Mouse (Mus musculus): Measurements from ENCODE around the gene Gm9008.
"Not testable (repeated sequence)": the region's sequence is repeated elsewhere in the genome, so short reads cannot be mapped to it uniquely, and the experiment has no call there.

The Gm9008 gene

GRCm38 (mm10) chr6:76497054-76497835 is at the start of gene Gm9008:
Gene Gm9008, minus strand, starts transcription at chr6:76497784.
- DNase-seq = not testable (repeated sequence)

DNA sequence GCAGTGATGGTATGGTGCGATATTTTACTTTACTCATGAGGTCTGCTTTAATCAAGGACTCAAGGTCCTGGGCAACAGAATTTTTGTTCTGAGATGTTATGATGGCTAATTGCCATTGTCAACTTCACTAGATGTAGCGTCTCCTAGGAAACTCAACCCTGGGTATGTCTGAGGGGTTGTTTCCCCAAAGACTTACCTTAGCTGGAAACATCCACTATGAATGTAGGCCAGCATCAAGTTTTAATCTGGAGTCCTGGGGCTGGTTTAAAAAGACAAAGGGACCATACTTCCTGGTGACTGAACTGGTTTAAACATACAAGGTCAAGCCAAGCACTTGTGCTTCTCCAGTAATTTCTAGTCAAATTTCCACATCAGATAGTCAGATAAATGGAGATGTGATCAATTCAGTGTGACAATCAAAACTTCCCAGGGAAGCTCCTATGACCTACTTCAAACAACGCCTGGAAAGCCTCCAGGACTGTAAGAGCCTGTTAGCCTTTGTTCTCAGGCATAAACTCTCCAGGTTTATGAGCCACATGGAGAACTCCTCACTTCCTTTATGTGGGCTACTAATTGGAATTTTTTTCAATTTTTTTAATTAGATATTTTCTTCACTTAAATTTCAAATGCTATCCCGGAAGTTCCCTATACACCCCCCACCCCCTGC is 24.5 kb upstream of the Gm9008 start:
- no peak for DNase-seq

- no peak for DNase-seq
These were observed 12.6 kb upstream of the Gm9008 start for GRCm38 (mm10) chr6:76510200-76510599.

DNA sequence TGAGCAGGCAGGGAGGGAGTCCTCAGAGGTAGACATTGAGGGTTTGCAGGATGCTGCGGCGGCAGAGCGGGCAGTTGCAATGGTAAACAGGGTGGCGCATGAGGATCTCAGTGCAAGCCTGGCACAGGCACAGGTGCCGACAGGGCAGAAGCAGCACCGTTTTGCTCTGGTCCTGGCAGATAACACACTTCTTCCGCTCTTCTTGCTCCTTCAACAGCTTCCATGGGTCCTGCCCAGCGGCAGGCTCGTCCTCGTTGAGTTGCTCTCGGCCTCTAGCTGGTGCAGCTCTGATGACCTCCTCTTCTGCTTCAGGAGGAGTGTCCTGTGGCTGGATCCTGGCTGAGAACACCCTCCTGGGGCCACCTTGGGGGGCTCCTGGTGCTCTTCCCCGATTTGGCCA is 1.2 kb downstream of the Gm9008 start:
- not testable (repeated sequence) for DNase-seq

GRCm38 (mm10) chr6:76468194-76468593 is 29.4 kb downstream of the Gm9008 start:
- peak; percentile 9 to 36 for DNase-seq

Measured in kidney, postnatal 25 days (tissue).